Mouse (Mus musculus): ENCODE measurements around the gene H2-T3.
"Not testable (repeated sequence)": the region's sequence is repeated elsewhere in the genome, so short reads cannot be mapped to it uniquely, and the experiment has no call there.

H2-T3 gene

DNA sequence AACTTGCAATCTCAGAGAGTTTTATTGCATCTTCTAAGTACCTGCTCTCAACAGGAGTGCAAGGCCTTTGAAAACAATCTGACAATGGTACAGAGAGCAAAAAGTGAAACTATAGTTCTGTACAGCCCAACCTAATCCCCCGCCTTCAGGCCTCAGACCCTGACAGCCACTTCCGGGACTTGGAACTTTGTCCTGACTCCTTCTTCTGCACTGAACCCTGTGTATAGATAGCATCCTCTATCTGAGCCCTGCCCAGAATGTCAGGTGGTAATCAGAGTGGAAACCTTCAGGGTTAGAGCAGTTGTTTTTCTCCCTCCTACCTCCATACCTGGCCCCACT lies at the start of gene H2-T3:
TSS of gene H2-T3 (minus strand) at position 119 of the 339 bp plus-strand sequence.
- no peak for DNase-seq (ENCODE audit: low read depth)

DNA sequence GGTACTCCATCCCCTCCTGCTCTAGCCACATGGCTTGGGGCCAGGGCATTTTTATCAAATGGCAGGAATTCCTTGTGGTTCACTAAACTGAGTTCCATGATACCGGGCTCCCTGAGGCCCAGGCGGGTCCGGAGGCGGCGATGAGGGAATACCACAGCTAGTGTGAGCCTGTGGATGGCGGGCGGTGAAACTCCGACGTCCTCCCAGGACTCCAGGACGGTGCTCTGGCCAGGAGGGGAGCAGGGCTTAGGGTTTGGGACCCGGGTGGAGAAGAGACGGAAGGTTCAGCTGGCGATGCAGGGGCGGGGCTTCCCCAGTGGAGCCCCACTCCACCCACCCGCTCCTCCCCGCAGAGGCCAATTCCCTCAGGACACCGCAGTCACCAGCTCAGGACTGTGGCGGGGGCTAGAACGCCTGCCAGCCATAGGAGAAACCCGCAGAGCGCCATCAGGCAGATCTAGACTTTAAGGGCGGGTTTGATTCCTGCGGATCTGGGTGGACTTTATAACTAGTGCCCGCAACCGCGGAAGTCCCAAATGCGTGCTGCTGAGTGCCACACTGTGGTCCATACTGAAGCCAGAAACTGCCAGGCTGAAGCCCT lies 47.3 kb upstream of the H2-T3 start:
- peak; percentile 62 for DNase-seq (ENCODE audit: low read depth)

DNA sequence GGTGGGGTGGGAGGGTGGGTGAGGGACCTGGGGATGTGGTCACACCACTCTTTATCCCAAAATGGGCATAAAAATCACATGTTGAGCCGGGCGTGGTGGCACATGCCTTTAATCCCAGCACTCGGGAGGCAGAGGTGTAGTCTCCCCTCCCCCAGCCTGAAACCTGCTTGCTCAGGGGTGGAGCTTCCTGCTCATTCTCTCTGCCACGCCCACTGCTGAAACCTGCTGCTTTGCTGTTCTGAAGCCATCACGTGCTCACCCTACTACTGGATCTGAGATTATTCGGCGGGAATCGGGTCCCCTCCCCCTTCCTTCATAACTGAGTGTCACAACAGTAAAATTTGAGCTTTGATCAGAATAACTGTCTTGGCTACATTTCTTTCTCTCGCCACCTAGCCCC lies 45.2 kb upstream of the H2-T3 start:
- peak; percentile 84 for DNase-seq (ENCODE audit: low read depth)

DNA sequence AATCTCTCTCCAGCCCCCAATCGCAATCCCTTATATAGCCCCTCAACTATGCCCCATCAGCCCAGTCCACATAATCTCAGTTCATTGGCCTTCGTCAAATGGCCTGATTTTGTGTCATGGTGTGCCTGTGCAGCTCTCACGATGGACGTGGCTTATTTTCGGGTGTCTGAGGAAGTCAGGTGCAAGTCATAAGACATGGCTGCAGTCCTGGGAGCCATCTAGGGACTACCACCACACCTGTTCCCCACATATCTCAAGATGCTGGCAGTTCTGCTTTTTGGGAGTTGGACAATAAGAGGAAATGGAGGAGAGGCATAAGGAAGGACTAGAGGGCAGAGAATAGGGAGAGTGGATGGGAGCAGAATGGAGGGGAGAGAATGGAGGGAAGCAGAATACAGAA lies 43.5 kb upstream of the H2-T3 start:
- no peak for DNase-seq (ENCODE audit: low read depth)

DNA sequence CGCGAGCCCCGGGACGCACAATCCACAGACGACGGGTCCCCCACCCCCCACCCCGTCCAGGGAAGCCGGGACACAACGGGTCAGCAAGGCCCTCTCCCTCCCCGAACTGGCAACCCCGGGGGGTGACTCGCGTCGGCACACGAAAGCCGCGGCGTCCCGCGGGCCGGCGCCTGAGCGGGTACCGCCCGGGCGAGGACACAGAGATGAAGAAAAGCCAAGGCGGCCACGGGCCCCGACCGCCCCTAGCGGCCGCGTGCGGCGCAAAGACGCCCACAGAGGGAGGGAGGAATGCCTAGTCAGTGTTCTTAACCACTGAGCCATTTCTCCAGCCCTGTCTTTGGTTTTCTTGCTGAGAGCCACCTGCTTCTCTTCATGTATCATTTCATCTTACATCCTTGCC lies 41.2 kb upstream of the H2-T3 start:
- DNase-seq (ENCODE audit: low read depth) = peak; percentile 99

GRCm38 (mm10) chr17:36229046-36229445 lies 39.0 kb upstream of the H2-T3 start:
- DNase-seq (ENCODE audit: low read depth) = peak; percentile 71

DNA sequence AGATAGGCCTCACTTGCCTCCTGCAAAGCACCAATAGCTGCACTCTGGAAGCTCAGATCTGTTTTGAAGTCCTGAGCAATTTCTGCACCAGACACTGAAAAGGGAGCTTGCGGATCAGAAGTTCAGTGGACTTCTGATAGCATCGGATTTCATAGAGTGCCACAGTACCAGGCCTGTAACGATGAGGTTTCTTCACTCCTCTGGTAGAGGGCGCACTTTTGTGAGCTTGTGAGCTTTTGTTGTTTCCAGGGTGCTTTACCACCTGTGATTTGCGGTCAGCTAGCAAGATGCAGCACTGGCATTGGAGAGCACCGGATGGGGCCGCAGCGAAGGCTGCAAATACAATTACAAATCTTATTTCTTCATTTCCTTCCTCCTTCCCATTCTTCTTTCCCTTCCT lies 36.8 kb upstream of the H2-T3 start:
- DNase-seq (ENCODE audit: low read depth) = peak; percentile 89

GRCm38 (mm10) chr17:36225231-36225824 lies 35.2 kb upstream of the H2-T3 start:
- DNase-seq (ENCODE audit: low read depth) = no peak

GRCm38 (mm10) chr17:36224451-36224850 lies 34.4 kb upstream of the H2-T3 start:
- no peak for DNase-seq (ENCODE audit: low read depth)

DNA sequence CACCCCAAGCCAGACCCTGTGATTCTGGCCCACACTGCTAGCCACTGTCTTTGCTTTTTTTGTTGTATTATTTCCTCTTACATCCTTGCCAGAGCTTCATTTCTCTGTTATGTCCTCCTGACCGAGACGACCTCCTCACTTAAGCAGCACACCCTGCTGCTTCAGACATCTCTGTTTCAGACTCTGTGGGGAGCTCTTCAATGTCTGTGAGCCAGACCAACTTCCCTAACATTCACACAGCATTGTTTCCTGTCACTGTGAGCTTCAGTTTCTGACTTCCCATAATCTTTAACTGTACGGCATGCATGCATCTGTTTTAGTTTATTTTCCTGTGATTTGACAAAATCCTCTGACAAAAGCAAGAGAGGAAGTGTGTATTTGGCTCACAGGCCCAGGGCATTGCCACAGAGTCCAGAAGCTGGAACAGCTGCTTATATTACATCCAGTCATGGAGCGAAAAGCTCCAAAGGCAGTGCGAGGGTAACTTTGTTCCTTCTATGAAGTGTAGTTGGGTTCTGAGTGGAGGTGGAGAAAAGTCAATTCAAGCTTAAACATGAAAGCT lies 28.6 kb upstream of the H2-T3 start:
- DNase-seq (ENCODE audit: low read depth) = no peak

GRCm38 (mm10) chr17:36215586-36215985 lies 25.5 kb upstream of the H2-T3 start:
- no peak for DNase-seq (ENCODE audit: low read depth)

GRCm38 (mm10) chr17:36206846-36207245 lies 16.8 kb upstream of the H2-T3 start:
- DNase-seq (ENCODE audit: low read depth) = no peak

GRCm38 (mm10) chr17:36205862-36206261 lies 15.8 kb upstream of the H2-T3 start:
- DNase-seq (ENCODE audit: low read depth) = no peak

- peak; percentile 86 for DNase-seq (ENCODE audit: low read depth)
Observed at GRCm38 (mm10) chr17:36205456-36205855, 15.4 kb upstream of the H2-T3 start.

DNA sequence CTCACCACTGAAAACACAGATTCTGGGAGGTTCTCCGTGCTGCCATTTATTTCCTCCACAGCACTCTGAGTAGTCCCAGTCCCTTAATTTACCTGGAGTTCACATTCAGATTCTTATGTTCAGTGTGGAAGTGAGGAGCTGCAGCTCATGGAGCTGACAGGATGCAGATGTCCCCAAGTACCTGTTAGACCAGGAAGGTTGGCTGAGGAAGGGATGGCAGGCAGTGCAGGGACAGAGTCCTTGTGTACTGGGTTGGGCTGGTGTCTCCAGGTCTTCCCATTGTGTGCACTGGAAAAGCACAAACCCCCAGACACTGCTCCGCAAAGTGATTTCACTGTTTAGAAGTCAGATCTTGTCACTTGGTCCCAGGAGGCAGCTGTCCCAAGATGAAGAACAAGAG lies 11.8 kb upstream of the H2-T3 start:
- no peak for DNase-seq (ENCODE audit: low read depth)

DNA sequence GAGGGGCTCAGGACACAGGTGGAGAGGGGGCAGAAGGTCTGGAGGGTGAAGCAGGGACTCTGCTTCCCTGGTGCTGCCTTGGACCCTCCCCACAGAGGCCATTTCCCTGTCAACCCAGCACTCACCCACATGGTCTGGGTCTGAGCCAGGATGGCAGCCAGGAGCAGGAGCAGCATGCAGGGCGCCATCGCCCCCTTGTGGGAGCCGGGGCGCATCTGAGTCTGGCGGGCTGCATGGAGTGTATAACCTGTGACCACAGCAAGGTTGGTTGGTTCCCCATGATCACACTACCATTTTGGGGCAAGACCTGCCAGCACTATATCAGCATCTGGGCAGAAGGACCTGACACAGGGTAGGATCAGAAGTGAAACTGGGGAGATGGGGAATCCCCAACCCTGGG lies 8.2 kb upstream of the H2-T3 start:
- DNase-seq (ENCODE audit: low read depth) = peak; percentile 59

- DNase-seq (ENCODE audit: low read depth) = no peak
Observed at GRCm38 (mm10) chr17:36194471-36194870, 4.4 kb upstream of the H2-T3 start.

DNA sequence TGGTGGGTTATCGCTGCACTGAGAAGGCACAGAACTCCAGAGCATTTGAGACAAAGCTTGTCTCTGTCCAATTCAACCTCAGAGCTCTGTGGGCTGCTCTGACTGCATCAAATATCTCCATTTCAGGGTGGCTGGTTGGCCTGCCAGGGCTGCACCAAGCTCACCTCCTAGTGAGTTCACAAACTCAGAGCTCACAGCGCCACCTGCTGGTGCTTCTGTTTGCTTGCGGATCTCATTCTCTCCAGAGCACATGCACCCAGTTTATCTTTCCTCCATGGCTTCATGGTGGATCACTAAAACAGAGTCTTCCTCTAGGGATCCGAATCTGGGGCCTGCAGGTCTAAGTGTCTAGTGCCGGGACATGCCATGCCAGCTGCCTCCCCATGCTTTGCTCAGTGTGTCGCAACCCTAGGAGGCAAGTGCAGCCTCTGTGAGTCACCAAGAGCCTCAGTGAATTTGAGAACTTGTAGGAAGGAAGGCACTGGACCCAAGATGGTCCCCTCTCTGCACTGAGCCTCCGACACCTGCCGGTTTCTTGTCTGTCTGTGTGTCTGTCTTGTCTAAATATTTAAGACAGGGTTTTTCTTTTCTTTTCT lies 3.6 kb upstream of the H2-T3 start:
- peak; percentile 93 for DNase-seq (ENCODE audit: low read depth)

- DNase-seq (ENCODE audit: low read depth) = no peak
Observed at GRCm38 (mm10) chr17:36192371-36192770, 2.3 kb upstream of the H2-T3 start.

DNA sequence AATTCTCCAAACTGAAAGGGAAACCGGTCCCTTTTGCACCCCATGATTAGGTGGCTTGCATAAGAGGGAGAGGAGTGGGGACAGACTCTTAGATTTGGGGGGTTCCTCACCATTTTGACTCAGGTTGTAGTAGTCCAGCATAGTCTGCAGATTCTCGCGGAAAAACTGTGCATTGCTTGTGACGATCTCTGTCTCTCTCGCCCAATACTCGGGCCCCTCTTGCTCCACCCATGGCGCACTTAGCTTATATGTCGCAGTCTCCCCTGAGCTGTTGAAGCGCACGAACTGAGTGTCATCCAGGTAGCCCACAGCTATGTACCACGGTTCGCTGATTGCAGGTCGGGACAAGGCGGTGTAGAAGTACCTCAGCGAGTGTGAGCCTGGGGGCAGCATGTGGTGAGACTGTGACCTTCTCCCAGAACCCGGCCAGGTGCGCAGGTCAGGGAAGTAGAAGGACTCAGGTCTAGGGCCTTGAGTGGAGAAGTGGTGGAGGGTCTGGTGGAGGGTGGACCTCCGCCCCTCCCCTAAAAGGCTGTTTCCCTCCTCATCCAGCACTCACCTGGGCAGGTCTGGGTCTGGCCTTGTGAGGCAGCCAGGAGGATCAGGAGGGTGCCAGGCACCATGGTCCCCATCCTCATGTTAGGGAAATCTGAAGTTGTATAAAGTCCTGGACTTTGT lies 457 bp downstream of the H2-T3 start:
- no peak for DNase-seq (ENCODE audit: low read depth)

DNA sequence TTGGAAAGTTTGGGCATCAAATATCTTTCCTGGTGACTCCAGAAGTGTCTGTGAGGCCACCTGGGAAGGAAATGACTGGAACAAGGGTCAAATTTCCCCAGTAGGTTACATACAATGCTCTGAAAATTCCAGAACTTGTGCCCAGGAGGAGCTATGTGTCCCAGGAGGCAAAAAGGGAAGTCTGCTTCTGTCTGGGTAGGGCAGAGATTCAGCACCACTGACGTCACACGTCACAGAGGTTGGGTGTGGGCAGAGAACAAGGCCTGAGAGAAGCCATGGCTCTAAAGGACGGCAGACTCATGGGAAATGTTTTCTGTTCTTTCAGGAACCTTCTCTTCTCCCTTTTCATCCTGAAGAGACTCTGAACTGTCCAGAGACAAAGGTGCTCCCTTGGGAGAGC lies 2.5 kb downstream of the H2-T3 start:
- DNase-seq (ENCODE audit: low read depth) = no peak

DNA sequence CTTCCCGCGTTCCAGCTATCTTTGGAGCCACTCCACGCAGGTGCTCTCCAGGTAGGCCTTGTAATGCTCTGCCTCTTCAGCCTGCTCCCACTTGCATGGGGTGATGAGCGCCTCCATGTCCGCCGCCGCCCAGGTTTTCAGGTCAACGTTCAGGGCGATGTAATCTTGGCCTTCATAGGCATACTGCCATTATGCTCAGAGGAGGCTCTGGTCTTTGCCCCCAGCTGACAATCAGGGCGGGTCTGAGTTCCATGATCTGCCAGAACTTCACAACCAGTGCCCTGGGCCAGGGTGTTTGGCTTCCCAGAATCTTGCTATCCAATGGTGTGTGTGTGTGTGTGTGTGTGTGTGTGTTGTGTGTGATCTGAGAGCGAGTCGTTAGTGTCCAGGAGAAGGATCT lies 7.9 kb downstream of the H2-T3 start:
- DNase-seq (ENCODE audit: low read depth) = no peak

- DNase-seq (ENCODE audit: low read depth) = not testable (repeated sequence)
Observed at GRCm38 (mm10) chr17:36179446-36179845, 10.6 kb downstream of the H2-T3 start.

All from induced T-regulatory cell, adult 2 months (primary cell).